Mouse (Mus musculus) lung, postnatal 36 days (tissue): ENCODE data around the gene Krt27.
A peak's percentile ranks its signal among the peaks of the same experiment; 100 is the strongest.

ENCODE experiments used
- DNase-seq: peaks from one replicate; pipeline ENCODE4 v3.0.0; 2022; ENCODE audit warnings: mixed read lengths

The Krt27 gene

GRCm38 (mm10) chr11:99321094-99321493 is 29.8 kb downstream of the Krt27 start:
- no peak for DNase-seq

GRCm38 (mm10) chr11:99319127-99319526 is 31.8 kb downstream of the Krt27 start:
- no peak for DNase-seq

- no peak for DNase-seq
Observed at GRCm38 (mm10) chr11:99316543-99316942, 34.4 kb downstream of the Krt27 start.

- no peak for DNase-seq
Observed at GRCm38 (mm10) chr11:99314594-99314993, 36.3 kb downstream of the Krt27 start.

GRCm38 (mm10) chr11:99310882-99311281 is 40.0 kb downstream of the Krt27 start:
- peak; percentile 30 for DNase-seq

- DNase-seq = peak; percentile 85
Observed at GRCm38 (mm10) chr11:99307579-99307978, 43.3 kb downstream of the Krt27 start.
